Mouse (Mus musculus) thymus, adult 2 months (tissue): ENCODE data around the gene Dbp. TPM values are rescaled to one million over a fixed set of nuclear protein-coding genes. Genes with fewer than 3 reads are reported as not detected.
A peak's percentile ranks its signal among the peaks of the same experiment; 100 is the strongest.

ENCODE experiments used
- DNase-seq: peaks from one replicate; pipeline ENCODE4 v3.0.0; 2021
- H3K27ac ChIP-seq: fragments of 200-500 bp; 2 replicates; pipeline ENCODE4 v1.5.1; 2012; ENCODE audit warnings: low read length, control low read depth; ENCODE audit not compliant: control insufficient read depth, insufficient read depth
- H3K27me3 ChIP-seq: fragments of 200-500 bp; 2 replicates; pipeline ENCODE4 v1.6.1; 2012; ENCODE audit warnings: mild to moderate bottlenecking, low read length, moderate library complexity, mixed read lengths; ENCODE audit not compliant: control insufficient read depth, insufficient read depth
- H3K36me3 ChIP-seq: fragments of 200-500 bp; 2 replicates; pipeline ENCODE4 v1.6.1; 2012; ENCODE audit warnings: mild to moderate bottlenecking, low read length, moderate library complexity; ENCODE audit not compliant: control insufficient read depth, insufficient read depth
- H3K4me1 ChIP-seq: fragments of 200-500 bp; replicated peaks from 2 replicates; pipeline ENCODE4 v1.6.1; 2012; ENCODE audit warnings: low read length; ENCODE audit not compliant: control insufficient read depth, insufficient read depth
- H3K4me3 ChIP-seq: fragments of 200-500 bp; 2 replicates; pipeline ENCODE4 v1.5.1; 2012; ENCODE audit warnings: mild to moderate bottlenecking, low read length, control low read depth, moderate library complexity; ENCODE audit not compliant: control insufficient read depth, insufficient read depth
- CTCF ChIP-seq: fragments of 200-500 bp; IDR thresholded peaks from 2 replicates; pipeline ENCODE4 v1.5.1; 2012; ENCODE audit warnings: mild to moderate bottlenecking, control low read depth, low read length, moderate library complexity, borderline replicate concordance; ENCODE audit not compliant: control insufficient read depth, poor library complexity, insufficient read depth; ENCODE audit errors: extremely low read depth
- POLR2A ChIP-seq: fragments of 200-500 bp; IDR thresholded peaks from 2 replicates; pipeline ENCODE4 v1.6.1; 2012; ENCODE audit warnings: mild to moderate bottlenecking, low read length, control low read depth, moderate library complexity; ENCODE audit not compliant: control insufficient read depth, poor library complexity, insufficient read depth; ENCODE audit errors: extremely low read depth
- WGBS: fragments of 180-500 bp; shearing (Covaris S2); methylation state at CpG from one replicate; pipeline ENCODE4 v1.1.7; 2018; 5-methylcytosine and 5-hydroxymethylcytosine counted together
- polyA plus RNA-seq: library from polyadenylated mRNA; depleted of rRNA; stranded (reverse); fragments of >200 nt; gene quantifications from 2 replicates; pipeline ENCODE4 v1.2.3, GENCODE M21; 2012

The Dbp gene
- polyA plus RNA-seq, 1 experiment, result 28.2 TPM

DNA sequence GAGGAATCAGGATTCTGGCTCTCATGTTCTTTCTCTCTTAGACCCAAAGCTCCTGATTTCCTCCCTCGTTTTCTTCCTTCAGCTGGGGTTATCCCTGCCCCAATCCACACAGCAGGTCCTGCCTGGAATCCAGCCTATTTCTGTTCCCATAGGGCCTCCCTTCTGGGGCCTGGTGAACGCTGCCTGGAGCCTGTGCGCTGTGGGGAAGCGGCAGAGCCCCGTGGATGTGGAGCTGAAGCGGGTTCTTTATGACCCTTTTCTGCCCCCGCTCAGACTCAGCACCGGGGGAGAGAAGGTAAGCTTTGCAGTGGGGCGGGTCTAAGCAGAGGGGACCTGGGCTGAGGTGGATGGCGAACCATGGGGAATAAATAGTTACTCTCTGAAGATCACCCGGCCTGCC is 3.8 kb upstream of the Dbp start:
- no peak for TF ChIP-seq CTCF
- TF ChIP-seq POLR2A, result no peak
- no peak overlapping the region for H3K4me3 ChIP-seq
- 58% methylated on average over 11 of the region's 11 CpGs for WGBS
- H3K36me3 ChIP-seq, result no peaks in the 10 kb centered on the region
- peaks cover 29% of the 10 kb centered on the region for H3K4me1 ChIP-seq
- no peak for DNase-seq
- H3K27ac ChIP-seq, result no peak overlapping the region
- peaks cover 16% of the 10 kb centered on the region; the same call in 1 of the 2 replicates for H3K27me3 ChIP-seq

DNA sequence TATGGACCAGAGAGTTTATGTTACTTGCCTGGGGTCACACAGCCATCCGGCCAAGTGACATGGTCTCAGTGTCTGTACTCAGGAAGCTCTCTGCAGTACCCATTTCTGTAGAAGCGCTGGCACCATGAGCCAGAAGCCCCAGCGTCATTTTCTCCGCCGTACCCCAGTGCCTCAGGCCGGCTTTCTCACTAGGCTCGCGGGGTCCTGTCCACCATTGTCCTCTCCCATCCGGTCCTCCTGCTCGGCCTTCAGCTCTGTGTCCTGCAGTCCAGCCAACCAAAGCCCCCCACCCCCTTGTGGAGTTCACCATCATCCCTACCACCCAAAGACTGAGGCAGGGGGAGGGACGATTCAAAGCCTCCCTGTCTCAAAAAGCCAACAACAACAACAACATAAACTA is 3.3 kb upstream of the Dbp start:
- Histone ChIP-seq H3K36me3 (no peaks in the 10 kb centered on the region), H3K4me1 (peaks cover 34% of the 10 kb centered on the region), H3K27ac (no peak overlapping the region), H3K27me3 (peaks cover 16% of the 10 kb centered on the region; the same call in 1 of the 2 replicates), H3K4me3 (no peak overlapping the region)
- no peak for DNase-seq
- whole genome bisulfite sequencing, result 92% methylated on average over 11 of the region's 11 CpGs
- TF ChIP-seq CTCF, result no peak
- TF ChIP-seq POLR2A, result no peak

DNA sequence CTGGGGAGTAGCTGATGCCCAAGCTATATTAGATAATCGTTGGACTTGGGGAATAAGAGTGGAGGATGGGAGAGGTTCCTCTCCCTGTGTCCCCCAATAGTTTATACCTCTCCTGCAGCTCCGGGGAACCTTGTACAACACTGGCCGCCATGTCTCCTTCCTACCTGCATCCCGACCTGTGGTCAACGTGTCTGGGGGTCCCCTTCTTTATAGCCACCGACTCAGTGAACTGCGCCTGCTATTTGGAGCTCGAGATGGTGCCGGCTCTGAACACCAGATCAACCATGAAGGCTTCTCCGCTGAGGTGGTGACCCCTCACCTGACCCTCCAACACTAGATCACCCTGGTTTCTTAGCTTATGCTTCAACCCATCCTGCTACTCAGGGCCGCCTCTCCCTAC is 2.6 kb upstream of the Dbp start:
- Histone ChIP-seq H3K27ac (no peak overlapping the region), H3K36me3 (no peaks in the 10 kb centered on the region), H3K27me3 (peaks cover 16% of the 10 kb centered on the region; the same call in 1 of the 2 replicates), H3K4me3 (no peak overlapping the region), H3K4me1 (peaks cover 38% of the 10 kb centered on the region)
- no peak for DNase-seq
- 94% methylated on average over 11 of the region's 11 CpGs for WGBS
- TF ChIP-seq CTCF (no peak), POLR2A (no peak)

DNA sequence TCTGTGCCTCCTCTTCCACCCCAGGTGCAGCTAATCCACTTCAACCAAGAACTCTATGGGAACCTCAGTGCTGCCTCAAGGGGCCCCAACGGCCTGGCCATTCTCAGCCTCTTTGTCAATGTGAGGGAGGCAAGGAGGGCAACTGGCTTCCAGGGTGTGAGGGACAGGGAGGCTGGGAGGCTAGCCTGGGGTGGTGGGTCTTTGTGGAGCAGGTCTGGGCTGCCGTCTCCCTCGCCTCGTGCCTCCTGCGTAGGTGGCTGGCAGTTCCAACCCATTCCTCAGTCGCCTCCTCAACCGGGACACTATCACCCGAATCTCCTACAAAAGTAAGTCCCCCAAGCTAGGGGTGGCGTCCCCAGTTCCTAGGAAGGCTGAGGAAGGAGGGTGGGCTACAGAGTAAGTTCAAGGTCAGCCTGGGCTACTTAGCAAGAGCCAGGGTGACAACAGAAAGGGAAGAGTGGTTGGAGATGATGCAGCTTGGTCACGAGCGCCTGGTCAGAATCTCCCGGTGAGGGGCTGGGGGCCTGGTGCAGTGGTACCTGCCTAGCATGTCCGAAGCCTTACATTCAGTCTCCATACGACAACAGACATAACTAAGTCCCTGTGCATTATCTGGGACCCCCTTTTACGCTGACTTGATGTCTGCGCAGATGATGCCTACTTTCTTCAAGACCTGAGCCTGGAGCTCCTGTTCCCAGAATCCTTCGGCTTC is 1.9 kb upstream of the Dbp start:
- peaks cover 43% of the 10 kb centered on the region for H3K4me1 ChIP-seq
- H3K36me3 ChIP-seq, result no peaks in the 10 kb centered on the region
- 97% methylated on average over 17 of the region's 17 CpGs for WGBS

DNA sequence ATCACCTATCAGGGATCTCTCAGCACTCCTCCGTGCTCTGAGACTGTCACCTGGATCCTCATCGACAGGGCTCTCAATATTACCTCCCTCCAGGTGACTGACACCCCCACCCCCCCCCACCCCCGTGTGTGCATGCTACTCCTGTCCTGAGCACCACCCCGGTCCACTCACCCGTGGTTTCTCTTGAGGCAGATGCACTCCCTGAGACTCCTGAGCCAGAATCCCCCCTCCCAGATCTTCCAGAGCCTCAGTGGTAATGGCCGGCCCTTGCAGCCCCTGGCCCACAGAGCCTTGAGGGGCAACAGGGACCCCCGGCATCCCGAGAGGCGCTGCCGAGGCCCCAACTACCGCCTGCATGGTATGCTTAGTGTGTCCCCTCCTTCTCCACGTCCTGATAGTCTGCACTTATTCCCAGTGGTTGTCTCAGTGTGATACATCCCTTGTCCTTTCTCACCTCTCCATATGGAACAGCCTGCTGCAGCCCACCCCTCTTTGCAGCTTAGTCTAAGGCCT is 1.3 kb upstream of the Dbp start:
- Histone ChIP-seq H3K4me1 (peaks cover 49% of the 10 kb centered on the region), H3K36me3 (no peaks in the 10 kb centered on the region), H3K27me3 (peaks cover 16% of the 10 kb centered on the region; the same call in 1 of the 2 replicates), H3K4me3 (no peak overlapping the region), H3K27ac (no peak overlapping the region)
- 63% methylated on average over 12 of the region's 12 CpGs for WGBS
- no peak for DNase-seq
- TF ChIP-seq POLR2A (no peak), CTCF (no peak)

More for the DNA sequence above, 1.9 kb upstream of the Dbp start:
- Histone ChIP-seq H3K27me3 (peaks cover 16% of the 10 kb centered on the region; the same call in 1 of the 2 replicates), H3K27ac (no peak overlapping the region), H3K4me3 (no peak overlapping the region)
- DNase-seq, result no peak
- TF ChIP-seq CTCF (no peak), POLR2A (no peak)

DNA sequence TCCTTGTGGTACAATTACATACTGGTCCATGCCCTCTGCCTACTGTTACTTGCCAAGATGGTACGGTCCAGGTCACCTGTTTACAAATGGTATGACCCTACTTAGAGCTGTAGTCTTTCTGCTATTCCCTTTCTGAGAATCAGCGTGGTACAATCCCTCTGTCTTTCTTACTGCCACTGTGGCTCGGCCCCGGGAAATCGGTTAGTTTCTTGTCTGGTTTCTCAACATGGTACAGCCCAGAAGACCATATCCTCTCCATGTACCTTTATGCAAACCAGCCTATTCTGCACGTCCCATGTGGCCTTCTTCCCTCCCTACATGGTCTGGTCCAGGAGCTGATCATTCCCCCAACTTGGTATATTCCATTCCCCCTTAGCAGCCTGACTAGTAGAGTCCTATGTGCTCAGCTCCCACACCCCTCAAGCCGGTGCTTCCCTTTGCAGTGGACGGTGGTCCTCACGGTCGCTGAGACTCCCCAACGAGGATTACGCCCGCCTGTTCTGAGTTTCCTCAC is 785 bp upstream of the Dbp start:
- under 1% methylated on average over 13 of the region's 13 CpGs for whole genome bisulfite sequencing
- H3K4me1 ChIP-seq, result peaks cover 53% of the 10 kb centered on the region
- peak overlapping the region; percentile 24 for H3K4me3 ChIP-seq
- H3K36me3 ChIP-seq, result no peaks in the 10 kb centered on the region
- peaks cover 16% of the 10 kb centered on the region; the same call in 1 of the 2 replicates for H3K27me3 ChIP-seq
- TF ChIP-seq CTCF (no peak), POLR2A (no peak)
- peak overlapping the region; percentile 55 for H3K27ac ChIP-seq
- peak; percentile 44 for DNase-seq
